ENCODE assay signal across 8 mouse cellular contexts in the genomic region with DNA sequence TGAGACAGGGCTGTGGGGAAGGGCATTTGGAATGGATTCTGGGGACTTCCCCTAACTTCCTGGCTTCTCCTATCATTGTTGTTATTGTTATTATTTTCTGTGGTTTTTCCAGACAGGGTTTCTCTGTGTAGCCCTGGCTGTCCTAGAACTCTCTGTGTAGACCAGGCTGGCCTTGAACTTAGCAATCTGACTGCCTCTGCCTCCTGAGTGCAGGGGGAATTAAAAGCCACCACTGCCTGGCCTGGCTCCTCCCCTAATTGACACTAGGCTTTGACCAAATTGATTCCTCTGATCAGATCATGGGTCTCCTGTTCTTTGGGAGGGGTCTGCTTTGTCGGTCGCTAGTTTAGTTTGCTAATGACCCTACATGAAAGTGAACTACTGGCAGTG. TPM values are rescaled to one million over a fixed set of nuclear protein-coding genes. Genes with fewer than 3 reads are reported as not detected.
DNase-seq lines count a peak whose midpoint lies in the region; ATAC-seq and TF ChIP-seq lines count a peak whose summit lies in the region.

No protein-coding gene starts in this region.

- 38% methylated on average over 2 of the region's 2 CpGs for WGBS in limb, embryonic 15.5 days
- WGBS in stomach, postnatal 0 days = 67% methylated on average over 2 of the region's 2 CpGs
- WGBS in lung, adult 2 months = 56% methylated on average over 2 of the region's 2 CpGs

- ATAC-seq in limb, embryonic 15.5 days (ENCODE audit: insufficient number of reproducible peaks, low FRiP score, low TSS enrichment, low read depth) = no peak
- ATAC-seq in stomach, postnatal 0 days (ENCODE audit: low FRiP score, low TSS enrichment) = no peak

- no peaks in the 10 kb centered on the region for H3K9me3 ChIP-seq in limb, embryonic 15.5 days
- H3K9me3 ChIP-seq in stomach, postnatal 0 days (ENCODE audit: control insufficient read depth, low read length) = no peaks in the 10 kb centered on the region

- no peak for TF ChIP-seq POLR2A in lung, adult 2 months (IDR thresholded peaks at IDR 0.05; ENCODE audit: borderline replicate concordance, extremely low read depth, low read depth, low read length)

- intact Hi-C loops in left cerebral cortex, postnatal 10 days (cut with DNase I) = no loop called here

- H3K27ac ChIP-seq in limb, embryonic 15.5 days = no peak overlapping the region
- peak overlapping the region; percentile 74; the same call in 1 of the 2 replicates for H3K27ac ChIP-seq in stomach, postnatal 0 days (replicated peaks)

- H3K4me2 ChIP-seq in limb, embryonic 15.5 days = peak overlapping the region; percentile 79
- H3K4me2 ChIP-seq in stomach, postnatal 0 days (replicated peaks; ENCODE audit: low read depth) = peak overlapping the region; percentile 65; the same call in 1 of the 2 replicates

- no peak overlapping the region for H3K4me3 ChIP-seq in limb, embryonic 15.5 days
- H3K4me3 ChIP-seq in stomach, postnatal 0 days (ENCODE audit: low read depth, low read length) = 0 out of 2 replicates have a peak overlapping the region, but pooled peaks have one; percentile 37
- no peak overlapping the region for H3K4me3 ChIP-seq in lung, adult 2 months (replicated peaks; ENCODE audit: extremely low read depth, low read depth, low read length)

- DNase-seq in embryo, embryonic 9.5 days (ENCODE audit: extremely low spot score) = peak; percentile 13
- DNase-seq in embryo, embryonic 10 days (ENCODE audit: low spot score) = no peak
- peak; percentile 26 for DNase-seq in retina, embryonic 14.5 days (ENCODE audit: low spot score)
- no peak for DNase-seq in retina, postnatal 1 day
- DNase-seq in stomach, postnatal 0 days (ENCODE audit: low spot score) = no peak
- no peak for DNase-seq in lung, adult 2 months
- no peak for DNase-seq in left cerebral cortex, postnatal 10 days (ENCODE audit: extremely low spot score in 1 of 2, low spot score in 2 of 2)

- no peaks in the 10 kb centered on the region; the same call in 1 of the 2 replicates for H3K27me3 ChIP-seq in limb, embryonic 15.5 days
- H3K27me3 ChIP-seq in stomach, postnatal 0 days (ENCODE audit: control insufficient read depth, insufficient read depth, low read length) = no peaks in the 10 kb centered on the region

- H3K36me3 ChIP-seq in limb, embryonic 15.5 days = no peaks in the 10 kb centered on the region
- H3K36me3 ChIP-seq in stomach, postnatal 0 days (ENCODE audit: control insufficient read depth, insufficient read depth, low read length) = no peaks in the 10 kb centered on the region

- TF ChIP-seq CTCF in stomach, postnatal 0 days (IDR thresholded peaks at IDR 0.05; ENCODE audit: low read depth) = no peak
- no peak for TF ChIP-seq CTCF in lung, adult 2 months (IDR thresholded peaks at IDR 0.05; ENCODE audit: insufficient read depth, low read length)

- 0 out of 2 replicates have a peak overlapping the region, but pooled peaks have one; percentile 47 for H3K9ac ChIP-seq in limb, embryonic 15.5 days
- H3K9ac ChIP-seq in stomach, postnatal 0 days (ENCODE audit: low read length) = 0 out of 2 replicates have a peak overlapping the region, but pooled peaks have one; percentile 35

- no peak for TF ChIP-seq EP300 in stomach, postnatal 0 days (optimal IDR thresholded peaks at IDR 0.05)

- H3K4me1 ChIP-seq in limb, embryonic 15.5 days = peaks cover 19% of the 10 kb centered on the region
- H3K4me1 ChIP-seq in stomach, postnatal 0 days (replicated peaks; ENCODE audit: control insufficient read depth, insufficient read depth) = no peaks in the 10 kb centered on the region
- H3K4me1 ChIP-seq in lung, adult 2 months (ENCODE audit: control insufficient read depth, insufficient read depth, low read length) = peaks cover 9% of the 10 kb centered on the region; the same call in 1 of the 2 replicates

RNA-seq across cellular contexts. Expression of a gene that starts 1.0 kb away (rescaled TPM):
- polyA plus RNA-seq in limb, embryonic 15.5 days (2015; fragmentation: Nextera tagmentation; extraction: Ambion mirVana) = 11.7 and 14.9 TPM in 2 replicates
- 20.2 and 22.5 TPM in 2 replicates for polyA plus RNA-seq in stomach, postnatal 0 days (2015; fragmentation: Nextera tagmentation; extraction: Ambion mirVana)
- 2.6 and 23.9 TPM in 2 replicates for polyA plus RNA-seq in lung, adult 2 months (2012; rRNA removed)
- 1 to 10 TPM; 8.6 to 10.0 TPM for total RNA-seq in left cerebral cortex, postnatal 10 days (2021)

RNA-seq across cellular contexts. Expression of a gene that starts 4.3 kb away (rescaled TPM):
- 0.40 and 0.49 TPM in 2 replicates for polyA plus RNA-seq in limb, embryonic 15.5 days (2015; fragmentation: Nextera tagmentation; extraction: Ambion mirVana)
- 0.24 and 0.41 TPM in 2 replicates for polyA plus RNA-seq in stomach, postnatal 0 days (2015; fragmentation: Nextera tagmentation; extraction: Ambion mirVana)
- 1.1 and 1.2 TPM in 2 replicates for polyA plus RNA-seq in lung, adult 2 months (2012; rRNA removed)
- total RNA-seq in left cerebral cortex, postnatal 10 days (2021) = under 1 TPM; 0.51 to 0.64 TPM

RNA-seq across cellular contexts. Expression of a gene that starts 6.5 kb away (rescaled TPM):
- polyA plus RNA-seq in limb, embryonic 15.5 days (2015; fragmentation: Nextera tagmentation; extraction: Ambion mirVana) = 0.58 and 0.68 TPM in 2 replicates
- polyA plus RNA-seq in stomach, postnatal 0 days (2015; fragmentation: Nextera tagmentation; extraction: Ambion mirVana) = 0.29 and 0.41 TPM in 2 replicates
- polyA plus RNA-seq in lung, adult 2 months (2012; rRNA removed) = 0.25 and 0.95 TPM in 2 replicates
- total RNA-seq in left cerebral cortex, postnatal 10 days (2021) = under 1 TPM; 0.57 to 0.73 TPM

RNA-seq across cellular contexts. Expression of a gene that starts 30.1 kb away (rescaled TPM):
- polyA plus RNA-seq in limb, embryonic 15.5 days (2015; fragmentation: Nextera tagmentation; extraction: Ambion mirVana) = 53.5 and 60.5 TPM in 2 replicates
- 80.5 and 91.8 TPM in 2 replicates for polyA plus RNA-seq in stomach, postnatal 0 days (2015; fragmentation: Nextera tagmentation; extraction: Ambion mirVana)
- 43.9 TPM in 1 of 2 replicates, not detected in the other for polyA plus RNA-seq in lung, adult 2 months (2012; rRNA removed)
- under 1 TPM; 0.45 to 0.69 TPM for total RNA-seq in left cerebral cortex, postnatal 10 days (2021)

RNA-seq across cellular contexts. Expression of a gene that starts 31.7 kb away (rescaled TPM):
- 24.3 and 28.9 TPM in 2 replicates for polyA plus RNA-seq in limb, embryonic 15.5 days (2015; fragmentation: Nextera tagmentation; extraction: Ambion mirVana)
- polyA plus RNA-seq in stomach, postnatal 0 days (2015; fragmentation: Nextera tagmentation; extraction: Ambion mirVana) = 7.7 and 13.1 TPM in 2 replicates
- polyA plus RNA-seq in lung, adult 2 months (2012; rRNA removed) = 36.8 and 78.5 TPM in 2 replicates
- 10 to 100 TPM; 71.2 to 83.9 TPM for total RNA-seq in left cerebral cortex, postnatal 10 days (2021)

Comparison
In these comparisons a context has a peak if more than half of its experiments do, and no peak if none do; other contexts are left out.
1. DNase-seq: peak in embryo, embryonic 9.5 days (single experiment) and retina, embryonic 14.5 days (single experiment); none in embryo, embryonic 10 days (single experiment), retina, postnatal 1 day (single experiment), stomach, postnatal 0 days (single experiment), lung, adult 2 months (single experiment) and left cerebral cortex, postnatal 10 days (0 of 2).